Mouse (Mus musculus) limb, embryonic 10.5 days (tissue): ENCODE results near the gene Ptpn20. TPM values are rescaled to one million over a fixed set of nuclear protein-coding genes. Genes with fewer than 3 reads are reported as not detected.

ENCODE experiments used
- DNase-seq: peaks from one replicate; pipeline ENCODE4 v3.0.0-alpha.2; 2017; ENCODE audit warnings: low spot score
- H3K27ac ChIP-seq: fragments of 300-500 bp; sonication (generic); 2 replicates; pipeline ENCODE4 v1.5.1; 2016; ENCODE audit warnings: mild to moderate bottlenecking
- H3K27me3 ChIP-seq: fragments of 300-500 bp; sonication (generic); 2 replicates; pipeline ENCODE4 v1.6.1; 2016; ENCODE audit warnings: low read depth, mild to moderate bottlenecking; ENCODE audit not compliant: poor library complexity, severe bottlenecking
- H3K36me3 ChIP-seq: fragments of 300-500 bp; sonication (generic); 2 replicates; pipeline ENCODE4 v1.6.1; 2016; ENCODE audit warnings: mild to moderate bottlenecking, moderate library complexity
- H3K4me1 ChIP-seq: fragments of 300-500 bp; sonication (generic); 2 replicates; pipeline ENCODE4 v1.6.1; 2016
- H3K4me3 ChIP-seq: fragments of 300-500 bp; sonication (generic); 2 replicates; pipeline ENCODE4 v1.5.1; 2016; ENCODE audit warnings: mild to moderate bottlenecking, moderate library complexity
- H3K9me3 ChIP-seq: fragments of 300-500 bp; sonication (generic); replicated peaks from 2 replicates; pipeline ENCODE4 v1.6.1; 2016; ENCODE audit warnings: mild to moderate bottlenecking
- WGBS: fragments of 180-500 bp; shearing (Covaris S2); methylation state at CpG from one replicate; pipeline ENCODE4 v1.1.7; 2016; 5-methylcytosine and 5-hydroxymethylcytosine counted together
- polyA plus RNA-seq: library from polyadenylated mRNA; unstranded; fragments of >200 nt; fragmentation: Nextera tagmentation; extraction: Ambion mirVana; gene quantifications from 2 replicates; pipeline ENCODE4 v1.2.1, GENCODE M21; 2016

Gene Ptpn20
- polyA plus RNA-seq = 0.08 TPM in 1 of 2 replicates, not detected in the other

DNA sequence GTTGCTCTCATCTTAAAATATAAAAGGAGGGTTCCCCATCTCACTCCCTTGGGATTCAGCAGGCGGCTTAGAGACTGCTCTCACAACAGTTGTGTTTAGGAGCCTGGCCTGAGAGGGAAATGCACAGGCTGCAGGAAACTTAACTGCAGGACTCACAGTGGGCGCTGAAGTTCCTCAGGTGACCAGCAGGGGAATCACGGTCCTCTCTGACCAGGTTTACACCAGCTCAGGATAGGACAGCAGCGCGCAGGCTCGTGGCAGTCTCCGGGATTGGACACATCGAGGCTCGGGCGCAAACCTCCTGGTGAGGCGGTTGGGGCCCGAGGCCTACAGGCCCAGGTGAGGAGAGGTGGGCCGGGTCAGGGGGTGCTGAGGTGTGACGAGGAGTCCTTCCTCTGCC, at the start of gene Ptpn20:
Ptpn20 (plus strand) TSS at position 257 of the 400 bp plus-strand sequence.
- no peaks in the 10 kb centered on the region for H3K9me3 ChIP-seq
- 63% methylated on average over 14 of the region's 14 CpGs for WGBS
- DNase-seq = peak; percentile 44
- no peaks in the 10 kb centered on the region for H3K27me3 ChIP-seq
- 0 out of 2 replicates have a peak, but pooled peaks cover 3% of the 10 kb centered on the region for H3K4me1 ChIP-seq
- H3K36me3 ChIP-seq = no peaks in the 10 kb centered on the region
- no peak within 1 kb of the TSS for H3K27ac ChIP-seq
- no peak within 1 kb of the TSS for H3K4me3 ChIP-seq

DNA sequence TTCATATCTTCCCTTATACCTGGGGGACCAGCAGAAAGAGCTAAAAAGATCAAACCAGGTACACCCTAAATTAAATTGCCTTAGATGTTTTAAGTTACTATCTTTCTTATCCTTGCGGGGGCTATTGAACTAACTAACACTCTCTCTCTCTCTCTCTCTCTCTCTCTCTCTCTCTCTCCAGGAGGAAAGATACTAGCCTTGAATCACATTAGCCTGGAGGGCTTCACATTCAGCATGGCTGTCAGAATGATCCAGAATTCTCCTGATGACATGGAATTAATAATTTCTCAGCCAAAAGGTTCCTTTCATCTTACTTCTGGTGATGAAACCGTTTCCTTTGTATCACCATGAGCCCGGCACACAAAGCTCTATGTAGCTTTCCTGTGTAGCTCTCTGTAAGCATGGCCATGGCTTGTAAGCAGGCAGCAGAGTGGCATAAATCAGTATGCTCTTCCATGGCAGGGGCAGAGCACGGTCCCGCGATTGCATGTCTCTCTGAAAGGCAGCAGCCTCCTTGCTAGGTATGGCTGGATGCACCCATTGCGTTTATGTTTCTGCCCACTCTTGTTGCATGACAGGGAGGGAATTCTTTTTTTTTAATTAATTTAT, 49.3 kb upstream of the Ptpn20 start:
- no peak overlapping the region for H3K27ac ChIP-seq
- H3K4me1 ChIP-seq = no peaks in the 10 kb centered on the region
- H3K4me3 ChIP-seq = no peak overlapping the region
- DNase-seq = no peak
- WGBS = 85% methylated on average over 7 of the region's 7 CpGs
- no peaks in the 10 kb centered on the region for H3K36me3 ChIP-seq
- no peaks in the 10 kb centered on the region for H3K9me3 ChIP-seq
- no peaks in the 10 kb centered on the region for H3K27me3 ChIP-seq

DNA sequence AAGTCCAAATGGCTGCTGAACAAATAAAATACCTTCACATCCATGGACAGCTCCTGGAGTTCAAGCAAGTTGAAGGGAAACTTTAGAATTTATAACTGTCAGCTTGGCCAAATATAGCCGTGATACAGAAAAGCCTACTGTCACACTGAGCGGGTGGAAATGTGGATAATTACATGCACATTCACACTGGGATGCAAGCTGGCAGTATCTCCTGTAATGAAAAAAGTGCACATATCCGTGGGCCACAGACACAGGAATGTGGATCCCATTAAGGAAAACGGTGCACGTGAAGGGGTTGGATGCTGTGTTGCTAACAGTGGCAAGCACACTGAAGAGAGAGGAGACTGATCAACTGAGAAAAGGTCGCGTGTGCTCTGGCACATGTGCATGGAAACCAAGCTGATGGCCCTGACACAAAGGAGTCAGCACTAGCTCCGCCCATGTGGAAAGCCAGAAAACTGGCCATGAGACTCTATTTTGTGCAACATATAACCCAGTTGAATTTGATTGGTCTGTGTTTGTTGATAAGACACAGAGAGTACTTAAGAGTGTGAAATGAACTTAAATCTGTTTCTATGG, 43.4 kb upstream of the Ptpn20 start:
- H3K9me3 ChIP-seq = no peaks in the 10 kb centered on the region
- H3K27me3 ChIP-seq = no peaks in the 10 kb centered on the region
- H3K36me3 ChIP-seq = no peaks in the 10 kb centered on the region
- H3K4me3 ChIP-seq = no peak overlapping the region
- 91% methylated on average over 8 of the region's 8 CpGs for WGBS
- peak; percentile 18 for DNase-seq
- H3K4me1 ChIP-seq = no peaks in the 10 kb centered on the region
- no peak overlapping the region for H3K27ac ChIP-seq

DNA sequence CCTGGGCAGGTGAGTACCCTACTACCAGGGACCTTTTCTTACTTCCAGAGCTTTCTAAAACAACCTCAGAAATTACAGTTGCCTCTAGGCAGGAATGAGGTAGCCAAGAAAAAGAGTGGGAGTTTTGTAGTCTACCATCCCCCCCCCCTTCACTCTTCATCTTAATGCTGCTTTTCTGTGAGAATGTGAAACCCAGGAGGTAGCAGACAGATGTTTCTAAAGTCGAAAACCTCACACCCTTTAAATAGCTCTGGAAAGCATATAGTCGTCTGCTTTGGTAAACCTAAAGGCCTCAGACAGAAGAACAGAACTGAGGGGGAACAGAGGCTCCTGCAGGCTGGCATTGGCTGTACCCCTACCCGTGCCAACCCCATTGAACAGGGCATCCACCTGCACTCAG, 40.4 kb upstream of the Ptpn20 start:
- 72% methylated on average over 3 of the region's 3 CpGs for WGBS
- H3K4me1 ChIP-seq = no peaks in the 10 kb centered on the region
- H3K9me3 ChIP-seq = no peaks in the 10 kb centered on the region
- no peaks in the 10 kb centered on the region for H3K36me3 ChIP-seq
- no peak for DNase-seq
- no peak overlapping the region for H3K27ac ChIP-seq
- H3K4me3 ChIP-seq = no peak overlapping the region
- H3K27me3 ChIP-seq = no peaks in the 10 kb centered on the region

DNA sequence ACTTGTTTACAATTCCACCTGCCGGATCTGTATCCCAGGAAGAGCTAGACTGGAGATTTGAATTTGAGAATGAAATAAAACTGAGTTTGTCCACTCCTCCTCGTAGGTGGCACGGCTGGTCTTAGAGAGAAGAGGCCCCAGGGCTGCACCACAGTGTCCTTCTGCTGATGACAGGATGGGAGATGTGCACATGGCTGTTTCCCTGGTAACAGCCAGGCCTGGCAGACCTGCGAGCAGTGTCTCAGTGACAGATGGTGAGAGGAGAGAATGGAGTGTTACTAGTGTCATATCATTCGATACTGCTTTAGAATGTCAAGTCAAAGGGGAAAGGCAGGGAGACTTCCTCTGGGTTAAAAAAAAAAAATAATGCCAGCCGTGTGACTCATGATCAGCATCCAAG, 39.2 kb upstream of the Ptpn20 start:
- no peak overlapping the region for H3K4me3 ChIP-seq
- H3K27ac ChIP-seq = no peak overlapping the region
- WGBS = 87% methylated on average over 6 of the region's 6 CpGs
- no peaks in the 10 kb centered on the region for H3K4me1 ChIP-seq
- H3K9me3 ChIP-seq = no peaks in the 10 kb centered on the region
- H3K36me3 ChIP-seq = no peaks in the 10 kb centered on the region
- DNase-seq = no peak
- no peaks in the 10 kb centered on the region for H3K27me3 ChIP-seq

DNA sequence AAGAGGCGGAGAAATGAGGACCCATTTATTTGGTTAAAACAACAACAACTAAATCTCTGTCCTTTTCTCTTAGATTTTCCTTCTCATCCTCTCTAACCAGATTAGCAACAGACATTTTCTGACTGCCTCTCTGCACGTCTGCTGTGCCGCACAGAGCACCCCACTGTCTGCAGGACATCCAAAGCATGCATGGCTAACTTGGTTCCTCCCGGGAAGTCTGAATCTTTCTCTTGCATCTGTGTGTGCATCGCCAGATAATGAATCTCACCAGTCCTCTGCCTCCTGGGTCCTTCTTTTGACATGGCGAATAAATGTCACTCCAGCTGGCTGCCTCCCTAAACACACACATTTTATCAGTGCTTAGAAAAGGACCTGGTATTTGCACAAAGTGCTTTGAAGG, 18.3 kb upstream of the Ptpn20 start:
- H3K36me3 ChIP-seq = no peaks in the 10 kb centered on the region
- no peaks in the 10 kb centered on the region for H3K9me3 ChIP-seq
- H3K27me3 ChIP-seq = no peaks in the 10 kb centered on the region
- WGBS = 55% methylated on average over 6 of the region's 6 CpGs
- H3K27ac ChIP-seq = no peak overlapping the region
- no peaks in the 10 kb centered on the region for H3K4me1 ChIP-seq
- H3K4me3 ChIP-seq = no peak overlapping the region
- no peak for DNase-seq

DNA sequence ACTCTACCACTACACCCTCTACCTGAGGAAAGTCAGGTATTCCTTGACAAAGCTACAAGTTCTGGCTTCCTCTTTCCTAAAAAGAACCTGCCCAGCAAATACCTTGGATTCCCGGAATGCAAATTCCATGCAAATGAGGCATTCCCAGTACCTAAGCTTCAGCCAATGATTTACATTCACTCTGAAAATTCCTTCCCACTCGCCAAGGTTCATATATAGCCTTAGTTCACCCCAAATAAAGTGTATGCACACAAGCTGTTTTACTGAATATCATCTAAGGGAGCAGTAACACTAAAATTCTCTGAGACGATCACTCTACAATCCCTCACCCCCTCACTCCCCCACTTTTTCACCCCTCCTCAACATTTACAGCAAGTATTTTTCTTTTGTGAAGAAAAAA, 15.4 kb upstream of the Ptpn20 start:
- Histone ChIP-seq H3K36me3 (no peaks in the 10 kb centered on the region), H3K9me3 (no peaks in the 10 kb centered on the region), H3K4me1 (no peaks in the 10 kb centered on the region), H3K4me3 (no peak overlapping the region), H3K27ac (no peak overlapping the region), H3K27me3 (no peaks in the 10 kb centered on the region)
- WGBS = 74% methylated on average over 3 of the region's 3 CpGs
- DNase-seq = no peak

DNA sequence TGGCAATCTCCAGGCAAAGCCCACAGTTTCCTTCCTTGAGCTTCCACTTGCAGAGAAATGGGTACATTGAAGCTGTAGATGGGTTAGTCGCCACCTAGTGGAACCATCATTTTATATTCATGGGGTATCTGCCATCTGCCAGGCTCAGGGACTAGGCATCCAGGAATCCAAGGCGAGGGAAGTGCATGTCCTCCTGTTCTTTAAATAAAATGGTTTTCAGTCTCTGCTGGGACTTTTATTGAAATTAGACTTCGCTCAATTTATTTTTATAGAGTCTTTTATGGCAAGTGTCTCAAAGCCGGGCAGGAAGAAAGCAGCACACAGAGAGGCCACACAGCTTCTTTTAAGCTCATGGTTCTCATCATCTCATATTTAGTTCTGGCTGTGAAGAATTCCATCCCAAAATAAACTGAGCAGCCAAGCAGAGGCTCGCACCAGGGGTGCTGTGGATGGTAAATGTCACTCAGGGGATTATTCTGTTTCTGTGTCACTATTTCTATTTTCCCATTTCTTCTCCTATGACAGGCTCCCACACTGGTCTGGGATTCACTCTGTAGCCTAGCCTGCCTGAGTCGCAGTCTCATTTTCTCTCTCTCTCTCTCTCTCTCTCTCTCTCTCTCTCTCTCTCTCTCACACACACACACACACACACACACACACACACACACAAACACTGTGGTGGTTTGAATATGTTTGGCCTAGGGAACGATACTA, 9.1 kb upstream of the Ptpn20 start:
- 69% methylated on average over 7 of the region's 7 CpGs for WGBS

DNA sequence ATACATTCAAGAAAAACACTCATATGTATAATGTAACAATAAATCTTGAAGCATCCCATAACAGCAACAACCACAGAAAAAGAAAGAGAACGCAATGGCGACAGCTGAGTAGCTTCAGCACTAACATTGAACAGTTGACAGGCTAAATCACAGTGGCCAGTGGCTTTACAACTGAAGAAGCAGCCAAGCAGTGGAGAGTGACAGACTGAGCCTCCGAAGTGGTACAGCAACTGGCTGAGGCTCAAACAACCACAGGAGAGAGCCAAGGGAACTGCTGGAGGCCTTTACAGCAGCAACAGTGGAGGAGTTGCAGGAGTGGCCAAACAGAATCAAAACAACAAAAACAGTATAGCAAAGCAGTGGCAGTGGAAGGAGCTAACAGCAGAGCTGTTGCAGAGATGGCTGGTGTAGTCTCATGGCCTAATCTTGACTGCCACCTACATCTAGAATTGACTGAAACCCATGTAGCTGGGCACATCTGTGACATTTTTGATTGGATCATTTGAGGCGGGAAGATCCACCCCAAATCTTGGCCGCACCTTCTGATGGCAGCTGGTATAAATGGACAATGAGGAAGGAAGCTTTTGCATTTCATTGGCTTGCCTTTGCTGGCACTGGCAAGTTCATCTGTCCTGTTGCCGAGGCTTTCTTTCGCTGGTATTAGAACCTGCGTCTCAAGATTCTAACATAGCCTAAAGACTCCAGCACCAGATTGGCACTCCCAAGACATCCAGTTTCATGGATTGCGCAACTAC, 9.5 kb downstream of the Ptpn20 start:
- DNase-seq = no peak

More for the DNA sequence above, 9.1 kb upstream of the Ptpn20 start:
- Histone ChIP-seq H3K27me3 (no peaks in the 10 kb centered on the region), H3K36me3 (no peaks in the 10 kb centered on the region), H3K4me1 (peaks cover 2% of the 10 kb centered on the region; the same call in 1 of the 2 replicates), H3K4me3 (no peak overlapping the region), H3K9me3 (no peaks in the 10 kb centered on the region), H3K27ac (no peak overlapping the region)
- no peak for DNase-seq

DNA sequence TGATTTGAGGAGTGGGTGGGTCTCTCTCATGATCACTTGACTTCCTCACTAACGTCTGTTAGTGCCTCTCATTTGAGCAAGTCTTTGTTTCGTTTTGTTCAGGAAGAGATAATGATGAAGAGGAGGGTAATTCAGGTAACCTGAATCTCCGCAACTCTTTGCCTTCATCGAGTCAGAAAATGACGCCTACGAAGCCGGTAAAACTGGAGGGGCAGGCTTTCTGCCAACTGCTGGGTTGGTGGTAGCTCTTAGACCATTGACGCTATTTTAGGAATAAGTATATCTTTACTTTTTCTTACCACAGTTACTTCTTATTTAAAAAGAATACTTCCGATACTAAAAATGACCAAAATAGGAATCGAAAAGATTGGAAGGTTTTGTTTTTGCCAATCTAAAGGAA, 18.4 kb downstream of the Ptpn20 start:
- Histone ChIP-seq H3K9me3 (no peaks in the 10 kb centered on the region), H3K4me1 (peaks cover 3% of the 10 kb centered on the region; the same call in 1 of the 2 replicates), H3K27ac (no peak overlapping the region), H3K4me3 (no peak overlapping the region), H3K36me3 (no peaks in the 10 kb centered on the region), H3K27me3 (no peaks in the 10 kb centered on the region)
- WGBS = 86% methylated on average over 10 of the region's 10 CpGs
- no peak for DNase-seq

More for the DNA sequence above, 9.5 kb downstream of the Ptpn20 start:
- H3K27ac ChIP-seq = no peak overlapping the region
- no peaks in the 10 kb centered on the region for H3K36me3 ChIP-seq
- H3K9me3 ChIP-seq = no peaks in the 10 kb centered on the region
- H3K4me1 ChIP-seq = no peaks in the 10 kb centered on the region
- no peaks in the 10 kb centered on the region for H3K27me3 ChIP-seq
- 92% methylated on average over 9 of the region's 9 CpGs for WGBS
- H3K4me3 ChIP-seq = no peak overlapping the region

DNA sequence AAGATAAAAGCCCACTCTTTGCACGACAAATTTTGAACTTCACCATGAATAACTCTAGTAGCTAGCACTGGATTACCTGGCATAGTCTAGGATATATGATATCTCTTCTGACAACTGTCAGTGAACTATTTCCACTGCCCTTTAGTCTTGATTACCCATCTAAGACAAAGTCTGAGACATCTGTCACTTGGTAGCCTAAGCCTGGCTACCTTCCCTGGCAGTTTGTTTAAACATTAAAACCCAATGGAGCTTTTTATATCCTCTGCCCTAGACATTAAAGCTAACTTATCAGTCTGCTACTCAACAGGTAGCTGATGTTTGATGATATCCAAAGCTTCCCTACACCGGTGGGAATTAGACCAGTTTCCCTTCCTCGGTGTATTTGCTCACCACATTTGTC, 36.0 kb downstream of the Ptpn20 start:
- no peaks in the 10 kb centered on the region for H3K4me1 ChIP-seq
- no peaks in the 10 kb centered on the region for H3K36me3 ChIP-seq
- WGBS = 85% methylated on average over 3 of the region's 3 CpGs
- no peak for DNase-seq
- H3K4me3 ChIP-seq = no peak overlapping the region
- no peak overlapping the region for H3K27ac ChIP-seq
- H3K27me3 ChIP-seq = no peaks in the 10 kb centered on the region
- H3K9me3 ChIP-seq = no peaks in the 10 kb centered on the region

DNA sequence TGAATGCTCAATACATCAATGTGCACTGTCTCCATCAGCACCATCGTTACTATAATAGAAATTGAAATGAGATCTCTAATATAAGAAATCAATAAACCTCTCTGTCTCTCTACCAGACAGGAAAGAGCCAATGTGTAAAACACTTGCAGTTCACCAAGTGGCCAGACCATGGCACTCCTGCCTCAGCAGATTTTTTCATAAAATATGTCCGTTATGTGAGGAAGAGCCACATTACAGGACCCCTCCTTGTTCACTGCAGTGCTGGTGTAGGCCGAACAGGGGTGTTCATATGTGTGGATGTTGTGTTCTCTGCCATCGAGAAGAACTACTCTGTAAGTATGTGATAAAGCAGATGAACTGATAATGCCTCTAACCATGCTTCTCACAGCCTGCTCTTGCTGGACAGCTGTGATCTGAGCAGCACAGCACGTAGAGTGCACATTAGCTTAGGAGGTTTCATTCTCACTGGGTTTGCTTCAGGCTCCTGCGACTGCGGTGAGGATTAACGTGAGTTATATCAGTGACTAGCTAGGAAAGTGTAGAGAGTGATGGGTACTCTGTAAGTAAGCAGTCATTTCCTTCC, 43.9 kb downstream of the Ptpn20 start:
- Histone ChIP-seq H3K36me3 (no peaks in the 10 kb centered on the region), H3K4me3 (no peak overlapping the region), H3K27me3 (no peaks in the 10 kb centered on the region), H3K4me1 (no peaks in the 10 kb centered on the region), H3K27ac (no peak overlapping the region), H3K9me3 (no peaks in the 10 kb centered on the region)
- WGBS = 81% methylated on average over 8 of the region's 8 CpGs
- no peak for DNase-seq
